Mouse (Mus musculus) hindbrain, embryonic 11.5 days (tissue): ENCODE results near the gene Asic2. TPM values are rescaled to one million over a fixed set of nuclear protein-coding genes. Genes with fewer than 3 reads are reported as not detected.
A peak's percentile ranks its signal among the peaks of the same experiment; 100 is the strongest.

Source experiments
- ATAC-seq: fragments of 200-750 bp; cut with Nextera tagmentation; 2 replicates; pipeline ENCODE4 v1.8.0; 2017; ENCODE audit warnings: mild to moderate bottlenecking, moderate TSS enrichment, moderate library complexity; ENCODE audit not compliant: low FRiP score
- DNase-seq: peaks from one replicate; pipeline ENCODE4 v3.0.0-alpha.2; 2015; ENCODE audit warnings: low spot score
- H3K27ac ChIP-seq: fragments of 300-500 bp; sonication (generic); 2 replicates; pipeline ENCODE4 v1.5.1; 2014; ENCODE audit warnings: mild to moderate bottlenecking, low read depth, low read length
- H3K27me3 ChIP-seq: fragments of 300-500 bp; sonication (generic); 2 replicates; pipeline ENCODE4 v1.6.1; 2014; ENCODE audit warnings: mild to moderate bottlenecking, low read length, moderate library complexity, mixed read lengths; ENCODE audit not compliant: control insufficient read depth, insufficient read depth
- H3K36me3 ChIP-seq: fragments of 300-500 bp; sonication (generic); 2 replicates; pipeline ENCODE4 v1.6.1; 2014; ENCODE audit warnings: mild to moderate bottlenecking, low read length, moderate library complexity, mixed read lengths; ENCODE audit not compliant: control insufficient read depth, insufficient read depth
- H3K4me1 ChIP-seq: fragments of 300-500 bp; sonication (generic); replicated peaks from 2 replicates; pipeline ENCODE4 v1.6.1; 2014; ENCODE audit warnings: low read length, mixed read lengths; ENCODE audit not compliant: control insufficient read depth, insufficient read depth
- H3K4me2 ChIP-seq: fragments of 300-500 bp; sonication (generic); replicated peaks from 2 replicates; pipeline ENCODE4 v1.6.1; 2014; ENCODE audit warnings: mild to moderate bottlenecking, low read depth, low read length
- H3K4me3 ChIP-seq: fragments of 300-500 bp; sonication (generic); 2 replicates; pipeline ENCODE4 v1.5.1; 2014; ENCODE audit warnings: low read depth, low read length
- H3K9ac ChIP-seq: fragments of 300-500 bp; sonication (generic); 2 replicates; pipeline ENCODE4 v1.6.1; 2014; ENCODE audit warnings: low read depth, low read length
- H3K9me3 ChIP-seq: fragments of 300-500 bp; sonication (generic); 2 replicates; pipeline ENCODE4 v1.6.1; 2016; ENCODE audit warnings: low read length; ENCODE audit not compliant: control insufficient read depth
- WGBS: fragments of 180-500 bp; shearing (Covaris S2); extraction: QIAGEN DNeasy Blood & Tissue Kit; methylation state at CpG from one replicate; pipeline ENCODE4 v1.1.7; 2014; 5-methylcytosine and 5-hydroxymethylcytosine counted together
- polyA plus RNA-seq: library from polyadenylated mRNA; unstranded; fragments of >200 nt; fragmentation: Nextera tagmentation; extraction: Ambion mirVana; gene quantifications from 2 replicates; pipeline ENCODE4 v1.2.1, GENCODE M21; 2014

Asic2 gene
- polyA plus RNA-seq, 1 experiment from 2014 or later = 1.7 TPM

- no peaks in the 10 kb centered on the region for H3K4me1 ChIP-seq
- H3K36me3 ChIP-seq = no peaks in the 10 kb centered on the region
- H3K27me3 ChIP-seq = no peaks in the 10 kb centered on the region
- no peak overlapping the region for H3K27ac ChIP-seq
- H3K9ac ChIP-seq = no peak overlapping the region
- H3K4me2 ChIP-seq = no peak overlapping the region
- H3K4me3 ChIP-seq = no peak overlapping the region
- no peak for DNase-seq
- no peak for ATAC-seq
- 90% methylated on average over 7 of the region's 7 CpGs for WGBS
- no peaks in the 10 kb centered on the region for H3K9me3 ChIP-seq
Measured at GRCm38 (mm10) chr11:80886365-80886764, 1081.9 kb downstream of the Asic2 start.

GRCm38 (mm10) chr11:80884521-80885231 is 1083.6 kb downstream of the Asic2 start:
- ATAC-seq = no peak
- no peak overlapping the region for H3K27ac ChIP-seq
- 84% methylated on average over 6 of the region's 6 CpGs for WGBS

GRCm38 (mm10) chr11:80882229-80882810 is 1085.9 kb downstream of the Asic2 start:
- Histone ChIP-seq H3K4me3 (no peak overlapping the region), H3K9ac (no peak overlapping the region), H3K36me3 (no peaks in the 10 kb centered on the region), H3K27me3 (no peaks in the 10 kb centered on the region), H3K27ac (no peak overlapping the region), H3K9me3 (no peaks in the 10 kb centered on the region), H3K4me2 (no peak overlapping the region), H3K4me1 (no peaks in the 10 kb centered on the region)
- DNase-seq (no peak), ATAC-seq (no peak)
- WGBS = 86% methylated on average over 7 of the region's 7 CpGs

More at GRCm38 (mm10) chr11:80884521-80885231, 1083.6 kb downstream of the Asic2 start:
- H3K9me3 ChIP-seq = no peaks in the 10 kb centered on the region
- DNase-seq = no peak
- H3K4me2 ChIP-seq = no peak overlapping the region
- no peaks in the 10 kb centered on the region for H3K4me1 ChIP-seq
- no peak overlapping the region for H3K9ac ChIP-seq
- no peaks in the 10 kb centered on the region for H3K36me3 ChIP-seq
- H3K4me3 ChIP-seq = no peak overlapping the region
- no peaks in the 10 kb centered on the region for H3K27me3 ChIP-seq

GRCm38 (mm10) chr11:80878026-80878425 is 1090.2 kb downstream of the Asic2 start:
- no peaks in the 10 kb centered on the region for H3K4me1 ChIP-seq
- no peak overlapping the region for H3K4me2 ChIP-seq
- no peak overlapping the region for H3K9ac ChIP-seq
- no peak overlapping the region for H3K27ac ChIP-seq
- no peak overlapping the region for H3K4me3 ChIP-seq
- H3K27me3 ChIP-seq = no peaks in the 10 kb centered on the region
- 93% methylated on average over 2 of the region's 2 CpGs for WGBS
- no peaks in the 10 kb centered on the region for H3K36me3 ChIP-seq
- DNase-seq = no peak
- no peaks in the 10 kb centered on the region for H3K9me3 ChIP-seq
- no peak for ATAC-seq

GRCm38 (mm10) chr11:80877131-80877651 is 1091.1 kb downstream of the Asic2 start:
- ATAC-seq = no peak
- no peak for DNase-seq

GRCm38 (mm10) chr11:80872509-80873474 is 1095.5 kb downstream of the Asic2 start:
- peak; percentile 83 for DNase-seq
- no peaks in the 10 kb centered on the region for H3K9me3 ChIP-seq
- H3K27ac ChIP-seq = no peak overlapping the region
- H3K9ac ChIP-seq = no peak overlapping the region
- H3K4me1 ChIP-seq = no peaks in the 10 kb centered on the region
- no peaks in the 10 kb centered on the region for H3K27me3 ChIP-seq
- no peak overlapping the region for H3K4me3 ChIP-seq
- H3K36me3 ChIP-seq = no peaks in the 10 kb centered on the region
- H3K4me2 ChIP-seq = no peak overlapping the region
- no peak for ATAC-seq
- WGBS = 68% methylated on average over 17 of the region's 17 CpGs

More at GRCm38 (mm10) chr11:80877131-80877651, 1091.1 kb downstream of the Asic2 start:
- Histone ChIP-seq H3K9me3 (no peaks in the 10 kb centered on the region), H3K36me3 (no peaks in the 10 kb centered on the region), H3K9ac (no peak overlapping the region), H3K27ac (no peak overlapping the region), H3K4me2 (no peak overlapping the region), H3K27me3 (no peaks in the 10 kb centered on the region), H3K4me3 (no peak overlapping the region), H3K4me1 (no peaks in the 10 kb centered on the region)
- 54% methylated on average over 11 of the region's 11 CpGs for WGBS

GRCm38 (mm10) chr11:80868039-80868438 is 1100.2 kb downstream of the Asic2 start:
- Histone ChIP-seq H3K4me1 (no peaks in the 10 kb centered on the region), H3K36me3 (no peaks in the 10 kb centered on the region), H3K4me3 (no peak overlapping the region), H3K9me3 (no peaks in the 10 kb centered on the region), H3K27me3 (no peaks in the 10 kb centered on the region), H3K4me2 (no peak overlapping the region), H3K9ac (no peak overlapping the region), H3K27ac (no peak overlapping the region)
- ATAC-seq (no peak), DNase-seq (no peak)
- 93% methylated on average over 1 of the region's 1 CpGs for WGBS

- ATAC-seq (no peak), DNase-seq (no peak)
- Histone ChIP-seq H3K27ac (no peak overlapping the region), H3K27me3 (no peaks in the 10 kb centered on the region), H3K9ac (no peak overlapping the region), H3K4me1 (no peaks in the 10 kb centered on the region), H3K9me3 (no peaks in the 10 kb centered on the region), H3K36me3 (no peaks in the 10 kb centered on the region), H3K4me2 (no peak overlapping the region), H3K4me3 (no peak overlapping the region)
- 88% methylated on average over 7 of the region's 7 CpGs for WGBS
Measured at GRCm38 (mm10) chr11:80862941-80863340, 1105.3 kb downstream of the Asic2 start.
